Mouse (Mus musculus) limb, embryonic 11.5 days (tissue): ENCODE data around the gene 1700008O03Rik. TPM values are rescaled to one million over a fixed set of nuclear protein-coding genes. Genes with fewer than 3 reads are reported as not detected.

Source experiments
- ATAC-seq: fragments of 200-750 bp; cut with Nextera tagmentation; 2 replicates; pipeline ENCODE4 v1.8.0; 2017; ENCODE audit warnings: low read depth; ENCODE audit not compliant: insufficient number of reproducible peaks, low FRiP score, low TSS enrichment
- DNase-seq: peaks from one replicate; pipeline ENCODE4 v3.0.0-alpha.2; 2015; ENCODE audit warnings: low spot score
- H3K27ac ChIP-seq: fragments of 300-500 bp; sonication (generic); replicated peaks from 2 replicates; pipeline ENCODE4 v1.5.1; 2014; ENCODE audit warnings: low read depth, mild to moderate bottlenecking, low read length
- H3K27me3 ChIP-seq: fragments of 300-500 bp; sonication (generic); 2 replicates; pipeline ENCODE4 v1.6.1; 2014; ENCODE audit warnings: mild to moderate bottlenecking, low read length, mixed read lengths; ENCODE audit not compliant: control insufficient read depth, insufficient read depth
- H3K36me3 ChIP-seq: fragments of 300-500 bp; sonication (generic); 2 replicates; pipeline ENCODE4 v1.6.1; 2014; ENCODE audit warnings: mild to moderate bottlenecking, low read length, moderate library complexity, mixed read lengths; ENCODE audit not compliant: control insufficient read depth, insufficient read depth
- H3K4me1 ChIP-seq: fragments of 300-500 bp; sonication (generic); 2 replicates; pipeline ENCODE4 v1.6.1; 2014; ENCODE audit warnings: low read length, mixed read lengths; ENCODE audit not compliant: control insufficient read depth, insufficient read depth
- H3K4me2 ChIP-seq: fragments of 300-500 bp; sonication (generic); 2 replicates; pipeline ENCODE4 v1.6.1; 2014; ENCODE audit warnings: low read depth, mild to moderate bottlenecking, moderate library complexity; ENCODE audit not compliant: severe bottlenecking
- H3K4me3 ChIP-seq: fragments of 300-500 bp; sonication (generic); 2 replicates; pipeline ENCODE4 v1.5.1; 2014; ENCODE audit warnings: low read depth, low read length
- H3K9ac ChIP-seq: fragments of 300-500 bp; sonication (generic); 2 replicates; pipeline ENCODE4 v1.6.1; 2014; ENCODE audit warnings: mild to moderate bottlenecking, low read length
- H3K9me3 ChIP-seq: fragments of 300-500 bp; sonication (generic); 2 replicates; pipeline ENCODE4 v1.6.1; 2016; ENCODE audit warnings: low read length; ENCODE audit not compliant: control insufficient read depth
- whole genome bisulfite sequencing: fragments of 180-500 bp; shearing (Covaris S2); extraction: QIAGEN DNeasy Blood & Tissue Kit; methylation state at CpG from one replicate; pipeline ENCODE4 v1.1.7; 2014; 5-methylcytosine and 5-hydroxymethylcytosine counted together
- polyA plus RNA-seq: library from polyadenylated mRNA; unstranded; fragments of >200 nt; fragmentation: Nextera tagmentation; extraction: Ambion mirVana; gene quantifications from 2 replicates; pipeline ENCODE4 v1.2.1, GENCODE M21; 2014

Gene 1700008O03Rik
- polyA plus RNA-seq, 1 experiment from 2014 or later: 0.53 TPM

GRCm38 (mm10) chr7:44344622-44345021 is 41.0 kb downstream of the 1700008O03Rik start:
- no peak for DNase-seq
- Histone ChIP-seq H3K4me2 (no peak overlapping the region), H3K9me3 (no peaks in the 10 kb centered on the region; the same call in 1 of the 2 replicates), H3K36me3 (no peaks in the 10 kb centered on the region), H3K4me3 (no peak overlapping the region), H3K27ac (no peak overlapping the region), H3K27me3 (peaks cover 20% of the 10 kb centered on the region), H3K4me1 (no peaks in the 10 kb centered on the region), H3K9ac (no peak overlapping the region)
- WGBS: 65% methylated on average over 12 of the region's 12 CpGs
- no peak for ATAC-seq

DNA sequence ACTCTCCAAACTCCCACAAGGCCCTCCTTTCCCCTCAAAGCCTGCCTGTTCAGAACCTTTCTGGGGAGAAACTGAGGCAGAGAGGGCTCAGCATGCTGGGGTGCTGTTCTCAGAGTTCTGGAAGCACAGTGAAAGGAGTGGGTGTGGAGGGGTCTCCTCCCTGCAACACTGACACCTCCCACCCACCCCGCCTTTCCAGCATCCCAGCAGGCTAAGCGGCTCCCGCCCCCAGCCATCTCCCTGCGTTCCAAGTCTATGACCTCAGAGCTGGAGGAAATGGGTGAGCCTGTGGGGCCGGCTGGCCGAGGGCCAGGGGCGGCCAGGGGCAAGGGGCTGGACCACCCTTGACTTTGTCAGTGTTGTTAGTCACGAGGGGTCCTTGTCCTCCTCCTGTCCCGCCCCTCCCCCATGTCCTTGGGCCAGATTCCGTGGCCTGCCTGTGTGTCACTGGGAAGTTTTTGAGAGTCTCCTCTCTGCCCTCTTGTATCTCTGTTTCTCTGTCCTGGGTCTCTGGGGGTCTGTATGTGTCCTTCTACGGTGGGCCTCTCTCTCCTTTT is 42.1 kb downstream of the 1700008O03Rik start:
- Histone ChIP-seq H3K4me1 (no peaks in the 10 kb centered on the region), H3K27me3 (peaks cover 24% of the 10 kb centered on the region), H3K9me3 (no peaks in the 10 kb centered on the region; the same call in 1 of the 2 replicates), H3K4me3 (no peak overlapping the region), H3K27ac (no peak overlapping the region), H3K36me3 (no peaks in the 10 kb centered on the region), H3K4me2 (no peak overlapping the region), H3K9ac (no peak overlapping the region)
- ATAC-seq: no peak
- 21% methylated on average over 11 of the region's 11 CpGs for WGBS
- DNase-seq: no peak

GRCm38 (mm10) chr7:44341714-44342113 is 43.9 kb downstream of the 1700008O03Rik start:
- H3K4me3 ChIP-seq: no peak overlapping the region
- no peaks in the 10 kb centered on the region for H3K9me3 ChIP-seq
- H3K36me3 ChIP-seq: no peaks in the 10 kb centered on the region
- H3K27me3 ChIP-seq: peaks cover 36% of the 10 kb centered on the region
- 57% methylated on average over 5 of the region's 5 CpGs for WGBS
- no peak overlapping the region for H3K27ac ChIP-seq
- H3K9ac ChIP-seq: no peak overlapping the region
- DNase-seq (no peak), ATAC-seq (no peak)
- H3K4me1 ChIP-seq: no peaks in the 10 kb centered on the region; the same call in 1 of the 2 replicates
- no peak overlapping the region for H3K4me2 ChIP-seq

- H3K36me3 ChIP-seq: no peaks in the 10 kb centered on the region
- H3K27ac ChIP-seq: no peak overlapping the region
- WGBS: 87% methylated on average over 10 of the region's 10 CpGs
- H3K9me3 ChIP-seq: no peaks in the 10 kb centered on the region
- peaks cover 42% of the 10 kb centered on the region for H3K27me3 ChIP-seq
- DNase-seq (no peak), ATAC-seq (no peak)
- no peak overlapping the region for H3K9ac ChIP-seq
- H3K4me2 ChIP-seq: no peak overlapping the region
- H3K4me1 ChIP-seq: peaks cover under 1% of the 10 kb centered on the region; the same call in 1 of the 2 replicates
- H3K4me3 ChIP-seq: no peak overlapping the region
Measured at GRCm38 (mm10) chr7:44341119-44341518, 44.5 kb downstream of the 1700008O03Rik start.

DNA sequence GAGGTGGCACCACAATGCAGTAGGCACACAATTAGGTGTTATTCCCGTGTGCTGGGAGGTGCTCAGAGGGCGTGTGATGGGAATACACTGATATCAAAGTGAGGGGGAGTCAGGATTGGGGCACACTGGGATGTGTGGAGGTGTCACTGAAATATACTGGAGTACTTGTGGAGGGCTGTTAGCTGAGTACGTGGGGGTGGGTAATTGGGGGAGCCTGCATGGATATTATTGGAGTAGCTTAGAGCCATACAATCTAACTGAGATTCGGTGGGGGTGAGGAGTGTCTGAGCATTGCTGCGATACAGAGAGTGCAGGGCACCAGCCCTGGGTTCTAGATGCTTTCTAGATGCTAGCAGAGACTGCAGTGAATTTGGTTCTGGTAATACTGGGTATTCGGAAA is 45.4 kb downstream of the 1700008O03Rik start:
- Histone ChIP-seq H3K4me3 (no peak overlapping the region), H3K27ac (no peak overlapping the region), H3K27me3 (peaks cover 51% of the 10 kb centered on the region), H3K9ac (no peak overlapping the region), H3K36me3 (no peaks in the 10 kb centered on the region), H3K4me1 (peaks cover 3% of the 10 kb centered on the region), H3K9me3 (no peaks in the 10 kb centered on the region), H3K4me2 (no peak overlapping the region)
- WGBS: 61% methylated on average over 6 of the region's 6 CpGs
- ATAC-seq (no peak), DNase-seq (no peak)

DNA sequence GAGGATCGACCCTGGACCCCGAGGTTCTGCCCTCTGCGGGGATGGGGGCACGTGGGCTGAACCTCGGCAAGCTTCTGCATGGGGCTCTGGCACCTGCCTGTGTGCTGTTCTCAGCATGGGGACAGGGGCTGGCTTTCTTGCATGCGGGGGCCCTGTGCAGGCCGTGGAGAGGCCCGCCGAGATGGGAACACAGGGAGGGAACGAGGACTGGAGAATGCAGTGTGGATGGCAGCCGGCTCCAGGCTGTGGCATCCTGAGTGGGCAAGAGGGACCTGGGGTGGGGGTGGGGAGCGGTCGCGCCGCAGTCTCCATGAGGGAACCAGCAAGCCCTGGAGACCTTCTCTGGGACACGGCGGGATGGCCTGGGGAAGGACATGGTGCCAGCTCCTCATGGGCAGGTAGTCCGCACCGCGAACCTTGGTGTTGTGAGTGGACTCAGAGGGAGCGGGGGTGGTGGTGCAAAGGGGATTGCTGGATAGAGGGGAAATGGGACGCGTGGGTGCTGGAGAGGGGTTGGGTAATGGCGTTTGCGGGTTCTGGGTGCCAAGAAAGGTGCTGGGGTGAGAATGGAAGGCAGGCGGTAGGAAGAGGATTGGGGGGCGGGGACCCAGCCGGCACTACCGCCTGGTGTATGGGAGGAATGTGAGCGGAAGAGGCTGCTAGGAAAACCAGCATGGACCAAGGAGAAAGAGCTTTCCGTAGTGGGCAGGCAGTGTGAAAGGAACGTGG is 48.3 kb downstream of the 1700008O03Rik start:
- ATAC-seq (no peak), DNase-seq (no peak)
- Histone ChIP-seq H3K4me1 (peaks cover 3% of the 10 kb centered on the region), H3K27me3 (peaks cover 64% of the 10 kb centered on the region), H3K4me3 (no peak overlapping the region), H3K27ac (no peak overlapping the region), H3K9me3 (no peaks in the 10 kb centered on the region), H3K9ac (no peak overlapping the region), H3K36me3 (no peaks in the 10 kb centered on the region), H3K4me2 (no peak overlapping the region)
- WGBS: 3% methylated on average over 32 of the region's 32 CpGs

DNA sequence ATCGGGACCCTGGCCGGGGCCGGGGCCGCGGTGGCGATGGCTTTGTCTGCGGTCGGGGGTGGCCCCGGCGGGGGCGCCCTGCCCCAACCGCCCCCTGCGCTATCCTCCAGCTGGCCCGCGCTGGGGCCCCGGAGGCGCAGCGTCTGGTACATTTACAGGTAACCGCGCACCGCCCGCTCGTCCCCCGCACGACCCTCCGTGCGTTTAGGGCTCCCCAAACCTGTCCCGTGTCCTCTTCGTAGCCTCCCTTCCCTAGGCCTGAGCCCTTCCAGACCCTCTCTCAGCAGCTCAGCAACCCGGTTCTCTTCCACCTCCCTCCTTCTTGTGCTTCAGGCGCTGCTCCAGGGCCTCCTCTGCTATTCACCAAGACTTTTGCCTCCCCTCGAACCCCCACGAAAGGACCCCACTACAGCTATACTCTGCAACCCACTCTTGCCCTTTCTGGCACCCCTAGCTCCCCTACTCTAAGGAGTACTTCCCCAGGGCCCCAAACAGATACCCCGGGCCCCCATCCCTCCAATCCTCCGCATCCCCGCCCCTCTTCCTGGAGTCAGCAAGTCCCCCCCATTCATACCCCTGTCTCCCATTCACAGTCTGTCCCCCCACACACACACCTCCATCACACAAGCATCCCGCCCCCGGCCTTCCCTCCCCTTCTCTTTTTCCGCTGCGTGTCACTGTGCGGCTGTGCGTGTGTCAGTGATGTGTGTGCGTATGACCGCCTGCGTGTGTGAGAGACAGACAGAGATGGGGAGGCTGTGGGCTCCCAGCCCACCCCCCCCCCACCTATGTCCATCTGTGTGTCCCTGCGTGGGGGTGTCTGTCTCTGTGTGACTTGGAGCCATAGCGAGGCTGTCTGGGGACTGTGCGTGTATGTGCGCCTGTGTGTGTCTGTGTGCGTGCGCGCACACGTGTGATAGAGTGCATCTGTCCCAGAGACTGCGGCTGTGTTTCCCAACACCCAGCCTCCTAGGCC is 49.3 kb downstream of the 1700008O03Rik start:
- Histone ChIP-seq H3K9me3 (no peaks in the 10 kb centered on the region), H3K27me3 (peaks cover 64% of the 10 kb centered on the region), H3K9ac (no peak overlapping the region), H3K4me1 (peaks cover 3% of the 10 kb centered on the region), H3K36me3 (no peaks in the 10 kb centered on the region), H3K4me2 (peak overlapping the region; percentile 54), H3K27ac (no peak overlapping the region), H3K4me3 (peak overlapping the region; percentile 25)
- ATAC-seq: no peak
- no peak for DNase-seq
- WGBS: 5% methylated on average over 36 of the region's 54 CpGs
